Mouse (Mus musculus): ENCODE results near the gene Rabggta. TPM values are rescaled to one million over a fixed set of nuclear protein-coding genes. Genes with fewer than 3 reads are reported as not detected.
"Not testable (repeated sequence)": the region's sequence is repeated elsewhere in the genome, so short reads cannot be mapped to it uniquely, and the experiment has no call there.

Gene Rabggta
- 17.2 and 17.9 TPM in 2 replicates for total RNA-seq (2017)

- peak; percentile 70 to 71 for ATAC-seq (replicated peaks in 1 of 2; ENCODE audit: insufficient read depth in 1 of 2, low FRiP score in 2 of 2, low TSS enrichment in 1 of 2, low read depth in 1 of 2, poor library complexity in 2 of 2, severe bottlenecking in 2 of 2)
These were observed at the start of gene Rabggta for GRCm38 (mm10) chr14:55721700-55722437. Rabggta (minus strand) TSS chr14:55722263.

DNA sequence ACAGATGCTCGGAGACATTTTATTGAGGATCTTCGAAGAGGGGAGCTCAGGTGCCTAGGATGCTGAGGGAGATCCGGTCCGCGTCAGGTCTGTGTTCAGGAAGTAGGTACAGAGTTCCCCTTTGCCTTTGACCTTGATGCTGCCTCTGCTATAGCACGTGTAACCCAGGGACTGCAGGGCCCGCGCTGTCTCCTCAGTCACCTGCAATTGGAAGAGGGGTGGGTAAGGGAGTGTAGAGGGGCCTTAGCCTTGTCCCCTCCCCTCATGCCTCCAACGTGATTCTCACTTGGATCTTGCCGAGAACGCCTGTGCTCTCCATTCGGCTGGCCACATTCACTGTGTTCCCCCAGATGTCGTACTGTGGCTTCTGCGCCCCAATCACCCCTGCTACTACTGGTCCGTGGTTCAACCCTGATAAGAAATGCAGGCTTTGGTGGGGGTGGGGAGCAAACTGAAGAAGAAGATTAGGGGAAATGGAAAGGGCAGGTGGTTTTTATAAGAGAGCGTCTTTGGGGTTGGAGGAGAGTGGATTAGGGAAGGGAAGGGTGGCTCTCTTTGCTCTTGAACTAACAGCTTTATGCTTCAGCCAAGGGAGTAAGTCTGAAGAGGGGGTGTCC, 47.1 kb upstream of the Rabggta start:
- no peak for ATAC-seq (replicated peaks in 1 of 2; ENCODE audit: insufficient read depth in 1 of 2, low FRiP score in 2 of 2, low TSS enrichment in 1 of 2, low read depth in 1 of 2, poor library complexity in 2 of 2, severe bottlenecking in 2 of 2)

GRCm38 (mm10) chr14:55768555-55768954, 46.5 kb upstream of the Rabggta start:
- ATAC-seq (replicated peaks in 1 of 2; ENCODE audit: insufficient read depth in 1 of 2, low FRiP score in 2 of 2, low TSS enrichment in 1 of 2, low read depth in 1 of 2, poor library complexity in 2 of 2, severe bottlenecking in 2 of 2) = no peak

GRCm38 (mm10) chr14:55767519-55768414, 45.7 kb upstream of the Rabggta start:
- peak; percentile 25 to 49; a peak in 3 of 4 replicates for ATAC-seq (replicated peaks in 1 of 2; ENCODE audit: insufficient read depth in 1 of 2, low FRiP score in 2 of 2, low TSS enrichment in 1 of 2, low read depth in 1 of 2, poor library complexity in 2 of 2, severe bottlenecking in 2 of 2)

GRCm38 (mm10) chr14:55765696-55766095, 43.6 kb upstream of the Rabggta start, which contains the start of gene Ltb4r1:
Ltb4r1 (plus strand) TSS chr14:55765962.
- ATAC-seq (replicated peaks in 1 of 2; ENCODE audit: insufficient read depth in 1 of 2, low FRiP score in 2 of 2, low TSS enrichment in 1 of 2, low read depth in 1 of 2, poor library complexity in 2 of 2, severe bottlenecking in 2 of 2) = peak in 1 of 2 experiments; percentile 19; a peak in 2 of 4 replicates

DNA sequence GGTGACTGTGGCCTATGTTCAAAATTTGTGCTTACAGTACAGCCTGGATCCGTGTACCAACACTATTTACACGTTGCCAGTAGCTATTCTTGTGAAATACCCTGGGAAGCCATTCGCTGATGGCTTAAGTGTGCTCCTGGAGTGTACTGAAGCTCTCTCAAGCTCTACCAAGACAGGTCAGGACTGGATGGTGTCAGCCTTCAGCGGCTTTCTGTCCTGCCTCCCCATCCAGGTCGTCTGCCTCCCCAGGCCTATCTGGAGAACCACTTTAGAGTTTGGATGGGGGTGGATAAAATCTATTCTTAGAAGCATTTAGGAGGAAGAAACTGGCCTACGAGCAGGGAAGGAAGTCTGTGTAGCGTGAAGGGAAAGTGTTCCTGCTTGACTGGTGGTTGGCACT, 41.1 kb upstream of the Rabggta start:
- no peak for ATAC-seq (replicated peaks in 1 of 2; ENCODE audit: insufficient read depth in 1 of 2, low FRiP score in 2 of 2, low TSS enrichment in 1 of 2, low read depth in 1 of 2, poor library complexity in 2 of 2, severe bottlenecking in 2 of 2)

GRCm38 (mm10) chr14:55762001-55762821, 40.1 kb upstream of the Rabggta start:
- ATAC-seq (replicated peaks in 1 of 2; ENCODE audit: insufficient read depth in 1 of 2, low FRiP score in 2 of 2, low TSS enrichment in 1 of 2, low read depth in 1 of 2, poor library complexity in 2 of 2, severe bottlenecking in 2 of 2) = peak in 1 of 2 experiments; percentile 14; a peak in 1 of 4 replicates

GRCm38 (mm10) chr14:55761163-55761562, 39.1 kb upstream of the Rabggta start, which contains the start of gene Ltb4r2:
Ltb4r2 (plus strand) TSS chr14:55761428.
- ATAC-seq (replicated peaks in 1 of 2; ENCODE audit: insufficient read depth in 1 of 2, low FRiP score in 2 of 2, low TSS enrichment in 1 of 2, low read depth in 1 of 2, poor library complexity in 2 of 2, severe bottlenecking in 2 of 2) = no peak

- not testable (repeated sequence) for ATAC-seq (replicated peaks in 1 of 2; ENCODE audit: insufficient read depth in 1 of 2, low FRiP score in 2 of 2, low TSS enrichment in 1 of 2, low read depth in 1 of 2, poor library complexity in 2 of 2, severe bottlenecking in 2 of 2)
These were observed 38.1 kb upstream of the Rabggta start for GRCm38 (mm10) chr14:55760156-55760555.

DNA sequence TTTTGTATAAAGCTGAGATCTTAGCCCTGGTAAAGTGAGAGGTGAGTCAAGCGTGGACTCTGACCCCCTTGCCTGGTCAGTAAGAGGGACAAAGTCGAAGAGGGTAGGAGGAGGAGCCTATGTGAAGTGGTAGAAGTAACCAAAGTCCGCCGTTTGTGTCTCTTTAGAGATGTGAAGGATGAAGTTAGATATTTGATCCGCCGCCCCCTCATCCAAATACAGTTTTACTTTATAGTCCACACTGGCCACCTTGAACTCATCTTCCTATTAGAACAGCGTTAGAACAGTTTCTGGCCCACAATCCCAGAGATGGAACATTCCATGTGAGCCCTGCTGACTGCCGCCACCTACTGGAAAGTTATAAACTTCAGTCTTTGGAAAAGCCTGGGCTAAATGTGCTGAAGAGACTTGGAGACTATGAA, 36.3 kb upstream of the Rabggta start, which contains the start of gene Cideb:
TSS of gene Cideb (minus strand) at position 96 of the 422 bp plus-strand sequence.
- ATAC-seq (replicated peaks in 1 of 2; ENCODE audit: insufficient read depth in 1 of 2, low FRiP score in 2 of 2, low TSS enrichment in 1 of 2, low read depth in 1 of 2, poor library complexity in 2 of 2, severe bottlenecking in 2 of 2) = peak in 1 of 2 experiments; percentile 43; a peak in 1 of 4 replicates

DNA sequence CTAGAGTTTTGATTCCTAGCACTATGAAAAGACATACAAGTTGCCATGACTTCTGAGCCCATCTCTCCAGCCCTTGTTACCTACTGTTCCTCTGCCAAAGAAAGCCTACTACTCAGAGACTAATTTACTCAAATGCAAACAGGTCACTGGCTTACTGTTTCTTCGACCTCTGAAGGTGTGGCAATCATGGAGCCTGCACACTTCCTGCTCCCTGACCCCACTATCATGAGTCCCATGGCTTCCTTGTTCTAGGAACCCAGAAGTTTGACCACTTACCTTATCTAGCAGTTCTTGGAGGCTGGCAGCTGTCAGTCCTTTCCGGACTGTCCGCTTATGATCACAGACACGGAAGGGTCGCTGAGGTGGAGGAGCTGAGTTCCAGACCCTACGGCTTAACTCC, 35.5 kb upstream of the Rabggta start:
- no peak for ATAC-seq (replicated peaks in 1 of 2; ENCODE audit: insufficient read depth in 1 of 2, low FRiP score in 2 of 2, low TSS enrichment in 1 of 2, low read depth in 1 of 2, poor library complexity in 2 of 2, severe bottlenecking in 2 of 2)

DNA sequence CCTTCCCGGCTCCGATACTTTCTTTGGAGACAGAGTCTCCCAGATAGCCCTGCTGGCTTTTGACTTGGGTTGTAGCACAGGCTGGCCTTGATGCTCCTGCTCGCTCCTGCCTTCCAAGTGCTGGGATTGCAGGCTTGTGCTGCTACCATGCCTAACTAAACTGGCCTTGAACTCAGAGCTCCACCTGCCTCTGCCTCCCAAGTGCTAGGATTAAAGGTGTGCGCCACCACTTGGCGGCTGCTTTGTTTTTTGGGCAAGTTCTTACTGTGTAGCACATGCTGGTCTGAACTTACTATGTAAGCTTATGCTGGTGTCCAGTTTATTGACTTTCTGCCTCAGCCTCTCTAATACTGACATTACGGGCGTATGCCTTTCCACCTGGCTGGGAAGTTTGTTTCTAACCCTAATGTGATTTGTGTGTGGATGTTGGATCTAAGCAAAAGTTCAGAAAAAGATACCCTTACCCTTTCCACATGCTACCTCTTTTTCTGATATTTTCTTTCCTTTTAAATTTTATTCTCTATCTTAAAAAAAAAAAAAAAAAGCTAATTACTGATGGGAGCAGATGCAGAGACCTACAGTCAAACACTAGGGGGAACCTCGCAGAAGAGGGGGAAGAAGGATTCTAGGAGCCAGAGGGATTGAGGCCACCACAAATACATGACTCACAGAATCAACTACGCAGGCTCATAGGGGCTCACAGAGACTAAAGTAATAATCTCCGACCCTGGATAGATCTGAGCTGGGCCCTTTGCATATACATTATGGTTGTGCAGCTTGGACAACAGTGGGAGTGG, 25.2 kb upstream of the Rabggta start:
- ATAC-seq (replicated peaks in 1 of 2; ENCODE audit: insufficient read depth in 1 of 2, low FRiP score in 2 of 2, low TSS enrichment in 1 of 2, low read depth in 1 of 2, poor library complexity in 2 of 2, severe bottlenecking in 2 of 2) = no peak

DNA sequence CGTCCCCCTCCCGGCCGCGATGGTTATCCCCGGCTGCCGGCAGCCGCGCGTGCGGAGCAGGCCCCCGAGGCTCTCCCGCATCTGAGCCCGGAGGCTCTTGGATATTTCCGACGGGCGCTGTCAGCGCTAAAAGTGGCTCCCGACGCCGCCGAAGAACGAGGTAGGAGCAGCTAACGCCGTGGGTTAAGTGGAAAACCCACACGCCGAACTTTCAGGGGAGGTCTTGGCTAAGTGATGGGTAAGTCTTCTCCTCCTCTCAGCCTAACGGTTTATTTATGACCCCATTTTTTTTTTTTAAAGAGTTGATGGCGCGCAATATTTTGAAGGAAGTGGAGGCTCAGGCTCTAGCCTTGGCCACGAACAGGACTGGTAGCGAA, 23.8 kb upstream of the Rabggta start:
- no peak for ATAC-seq (replicated peaks in 1 of 2; ENCODE audit: insufficient read depth in 1 of 2, low FRiP score in 2 of 2, low TSS enrichment in 1 of 2, low read depth in 1 of 2, poor library complexity in 2 of 2, severe bottlenecking in 2 of 2)

GRCm38 (mm10) chr14:55745180-55745860, 23.3 kb upstream of the Rabggta start, which contains the start of the genes Dhrs1 and Nop9:
Dhrs1 (minus strand) TSS chr14:55745690.
Nop9 (plus strand) TSS chr14:55745693.
- ATAC-seq (replicated peaks in 1 of 2; ENCODE audit: insufficient read depth in 1 of 2, low FRiP score in 2 of 2, low TSS enrichment in 1 of 2, low read depth in 1 of 2, poor library complexity in 2 of 2, severe bottlenecking in 2 of 2) = peak; percentile 73 to 74

GRCm38 (mm10) chr14:55743711-55744110, 21.6 kb upstream of the Rabggta start:
- peak; percentile 82 to 87 for ATAC-seq (replicated peaks in 1 of 2; ENCODE audit: insufficient read depth in 1 of 2, low FRiP score in 2 of 2, low TSS enrichment in 1 of 2, low read depth in 1 of 2, poor library complexity in 2 of 2, severe bottlenecking in 2 of 2)
